Mouse (Mus musculus) forebrain, postnatal 0 days (tissue): ENCODE data around the gene Lmf2. TPM values are rescaled to one million over a fixed set of nuclear protein-coding genes. Genes with fewer than 3 reads are reported as not detected.

Experiments used
- ATAC-seq: fragments of 200-750 bp; cut with Nextera tagmentation; 2 replicates; pipeline ENCODE4 v1.8.0; 2017; ENCODE audit warnings: mild to moderate bottlenecking, moderate library complexity
- DNase-seq: peaks from one replicate; pipeline ENCODE4 v3.0.0-alpha.2; 2015
- H3K27ac ChIP-seq: fragments of 300-500 bp; sonication (generic); 2 replicates; pipeline ENCODE4 v1.5.1; 2014; ENCODE audit warnings: low read depth, mild to moderate bottlenecking, antibody characterized with exemption, low read length, moderate library complexity, mixed read lengths
- H3K27me3 ChIP-seq: fragments of 300-500 bp; sonication (generic); 2 replicates; pipeline ENCODE4 v1.6.1; 2014; ENCODE audit warnings: mild to moderate bottlenecking, low read length, mixed read lengths; ENCODE audit not compliant: insufficient read depth
- H3K36me3 ChIP-seq: fragments of 300-500 bp; sonication (generic); 2 replicates; pipeline ENCODE4 v1.6.1; 2014; ENCODE audit warnings: mild to moderate bottlenecking, moderate library complexity; ENCODE audit not compliant: insufficient read depth
- H3K4me1 ChIP-seq: fragments of 300-500 bp; sonication (generic); 2 replicates; pipeline ENCODE4 v1.6.1; 2014; ENCODE audit warnings: antibody characterized with exemption; ENCODE audit not compliant: insufficient read depth
- H3K4me2 ChIP-seq: fragments of 300-500 bp; sonication (generic); 2 replicates; pipeline ENCODE4 v1.6.1; 2014; ENCODE audit warnings: low read depth, mild to moderate bottlenecking, moderate library complexity
- H3K4me3 ChIP-seq: fragments of 300-500 bp; sonication (generic); 2 replicates; pipeline ENCODE4 v1.5.1; 2014; ENCODE audit warnings: low read depth, low read length, mixed read lengths
- H3K9ac ChIP-seq: fragments of 300-500 bp; sonication (generic); 2 replicates; pipeline ENCODE4 v1.6.1; 2014; ENCODE audit warnings: mild to moderate bottlenecking
- H3K9me3 ChIP-seq: fragments of 300-500 bp; sonication (generic); 2 replicates; pipeline ENCODE4 v1.6.1; 2016; ENCODE audit warnings: low read length
- CTCF ChIP-seq: sonication (generic); IDR thresholded peaks from 2 replicates; pipeline ENCODE4 v1.5.1; 2016; ENCODE audit warnings: antibody characterized with exemption, control low read depth, low read depth
- WGBS: fragments of 180-500 bp; shearing (Covaris S2); extraction: QIAGEN DNeasy Blood & Tissue Kit; methylation state at CpG from one replicate; pipeline ENCODE4 v1.1.7; 2014; 5-methylcytosine and 5-hydroxymethylcytosine counted together
- microRNA-seq, 2 experiments: library from miRNA; unstranded; fragments of <30 nt; microRNA quantifications; one replicate each; pipeline ENCODE4; 2016
- polyA plus RNA-seq: library from polyadenylated mRNA; unstranded; fragments of >200 nt; fragmentation: Nextera tagmentation; extraction: Ambion mirVana; gene quantifications from 2 replicates; pipeline ENCODE4 v1.2.1, GENCODE M21; 2015
- total RNA-seq: library from RNA; depleted of rRNA; stranded (reverse); fragments of >200 nt; gene quantifications from 2 replicates; pipeline ENCODE4 v1.2.3, GENCODE M21; 2014; rRNA removed

The Lmf2 gene
- total and polyA plus RNA-seq, 2 experiments from 2014 or later, result 17.0 to 25.4 TPM

GRCm38 (mm10) chr15:89308406-89309139 lies 46.9 kb downstream of the Lmf2 start:
- Histone ChIP-seq H3K4me2 (no peak overlapping the region), H3K4me3 (no peak overlapping the region), H3K9ac (no peak overlapping the region), H3K4me1 (peaks cover 3% of the 10 kb centered on the region), H3K27me3 (no peaks in the 10 kb centered on the region), H3K36me3 (peaks cover 37% of the 10 kb centered on the region), H3K27ac (no peak overlapping the region), H3K9me3 (no peaks in the 10 kb centered on the region)
- ATAC-seq (no peak), DNase-seq (no peak)
- 96% methylated on average over 7 of the region's 7 CpGs for WGBS
- no peak for TF ChIP-seq CTCF

- Histone ChIP-seq H3K36me3 (peaks cover 48% of the 10 kb centered on the region), H3K9ac (no peak overlapping the region), H3K27me3 (no peaks in the 10 kb centered on the region), H3K4me1 (no peaks in the 10 kb centered on the region), H3K4me3 (no peak overlapping the region), H3K4me2 (no peak overlapping the region), H3K27ac (no peak overlapping the region), H3K9me3 (no peaks in the 10 kb centered on the region)
- DNase-seq (no peak), ATAC-seq (no peak)
- no peak for TF ChIP-seq CTCF
- WGBS, result 94% methylated on average over 13 of the region's 13 CpGs
Measured at GRCm38 (mm10) chr15:89307461-89307860, 48.0 kb downstream of the Lmf2 start.

- WGBS, result 59% methylated on average over 1 of the region's 1 CpGs
- no peak for TF ChIP-seq CTCF
Measured at GRCm38 (mm10) chr15:89305966-89306365, 49.5 kb downstream of the Lmf2 start.

More at GRCm38 (mm10) chr15:89305966-89306365, 49.5 kb downstream of the Lmf2 start:
- Histone ChIP-seq H3K4me2 (no peak overlapping the region), H3K4me1 (no peaks in the 10 kb centered on the region), H3K36me3 (peaks cover 63% of the 10 kb centered on the region), H3K4me3 (no peak overlapping the region), H3K9me3 (no peaks in the 10 kb centered on the region), H3K9ac (no peak overlapping the region), H3K27me3 (no peaks in the 10 kb centered on the region), H3K27ac (no peak overlapping the region)
- no peak for ATAC-seq
- no peak for DNase-seq

Small RNA genes lying within 50 kb of the gene (microRNA-seq; reads per million reads assigned to microRNA genes)
- 0.39 to 0.73 reads per million in 2 experiments for gene Mir6959

Other genes starting within 250 kb of the Lmf2 start
- 24.6 and 42.4 TPM in 2 replicates for gene Tubgcp6, start 232.5 kb downstream of the Lmf2 start, total RNA-seq
- 7.4 and 8.8 TPM in 2 replicates for gene Tubgcp6, start 232.5 kb downstream of the Lmf2 start, polyA plus RNA-seq
- gene Hdac10, start 227.0 kb downstream of the Lmf2 start, total RNA-seq, result 33.1 and 44.3 TPM in 2 replicates
- 27.9 and 30.1 TPM in 2 replicates for gene Hdac10, start 227.0 kb downstream of the Lmf2 start, polyA plus RNA-seq
- 1.8 and 3.4 TPM in 2 replicates for gene Mapk12, start 215.0 kb downstream of the Lmf2 start, total RNA-seq
- gene Mapk12, start 215.0 kb downstream of the Lmf2 start, polyA plus RNA-seq, result 2.0 and 2.8 TPM in 2 replicates
- 35.2 and 35.8 TPM in 2 replicates for gene Mapk11, start 206.0 kb downstream of the Lmf2 start, total RNA-seq
- gene Mapk11, start 206.0 kb downstream of the Lmf2 start, polyA plus RNA-seq, result 16.2 and 21.3 TPM in 2 replicates
- gene Plxnb2, start 174.9 kb downstream of the Lmf2 start, total RNA-seq, result 126 and 138 TPM in 2 replicates
- gene Plxnb2, start 174.9 kb downstream of the Lmf2 start, polyA plus RNA-seq, result 45.2 and 52.8 TPM in 2 replicates
- gene Dennd6b, start 159.2 kb downstream of the Lmf2 start, total RNA-seq, result 73.7 and 89.6 TPM in 2 replicates
- 43.4 and 53.3 TPM in 2 replicates for gene Dennd6b, start 159.2 kb downstream of the Lmf2 start, polyA plus RNA-seq
- 252 and 296 TPM in 2 replicates for gene Ppp6r2, start 144.1 kb downstream of the Lmf2 start, total RNA-seq
- 70.0 and 77.2 TPM in 2 replicates for gene Ppp6r2, start 144.1 kb downstream of the Lmf2 start, polyA plus RNA-seq
- gene Sbf1, start 40.3 kb downstream of the Lmf2 start, total RNA-seq, result 164 and 165 TPM in 2 replicates
- 46.2 and 60.7 TPM in 2 replicates for gene Sbf1, start 40.3 kb downstream of the Lmf2 start, polyA plus RNA-seq
- not detected in 2 replicates for gene Adm2, start 32.9 kb downstream of the Lmf2 start, total RNA-seq
- not detected in 2 replicates for gene Adm2, start 32.9 kb downstream of the Lmf2 start, polyA plus RNA-seq
- not detected in 2 replicates for gene Miox, start 21.3 kb downstream of the Lmf2 start, total RNA-seq
- not detected in 2 replicates for gene Miox, start 21.3 kb downstream of the Lmf2 start, polyA plus RNA-seq
- gene Ncaph2, start 60 bp upstream of the Lmf2 start, total RNA-seq, result 88.4 and 93.8 TPM in 2 replicates
- 94.9 and 95.1 TPM in 2 replicates for gene Ncaph2, start 60 bp upstream of the Lmf2 start, polyA plus RNA-seq
- 34.6 and 37.6 TPM in 2 replicates for gene Sco2, start 18.2 kb upstream of the Lmf2 start, total RNA-seq
- 24.0 and 24.2 TPM in 2 replicates for gene Sco2, start 18.2 kb upstream of the Lmf2 start, polyA plus RNA-seq
- gene Tymp, start 21.4 kb upstream of the Lmf2 start, total RNA-seq, result 3.7 and 5.2 TPM in 2 replicates
- gene Tymp, start 21.4 kb upstream of the Lmf2 start, polyA plus RNA-seq, result 3.5 and 4.1 TPM in 2 replicates
- 3.5 and 5.0 TPM in 2 replicates for gene Odf3b, start 23.6 kb upstream of the Lmf2 start, total RNA-seq
- 6.9 and 9.9 TPM in 2 replicates for gene Odf3b, start 23.6 kb upstream of the Lmf2 start, polyA plus RNA-seq
- 0.10 and 0.23 TPM in 2 replicates for gene Klhdc7b, start 29.3 kb upstream of the Lmf2 start, total RNA-seq
- gene Klhdc7b, start 29.3 kb upstream of the Lmf2 start, polyA plus RNA-seq, result 0.11 TPM in 1 of 2 replicates, not detected in the other
- gene Syce3, start 54.8 kb upstream of the Lmf2 start, total RNA-seq, result not detected in 2 replicates
- gene Syce3, start 54.8 kb upstream of the Lmf2 start, polyA plus RNA-seq, result 0.49 TPM in 1 of 2 replicates, not detected in the other
- gene Cpt1b, start 70.2 kb upstream of the Lmf2 start, total RNA-seq, result 5.0 TPM in 2 replicates
- 1.1 and 1.3 TPM in 2 replicates for gene Cpt1b, start 70.2 kb upstream of the Lmf2 start, polyA plus RNA-seq
- 0.90 and 1.3 TPM in 2 replicates for gene C730034F03Rik, start 73.9 kb upstream of the Lmf2 start, total RNA-seq
- 1.3 and 2.3 TPM in 2 replicates for gene C730034F03Rik, start 73.9 kb upstream of the Lmf2 start, polyA plus RNA-seq
- gene Gm44502, start 74.0 kb upstream of the Lmf2 start, total RNA-seq, result 1.7 and 1.8 TPM in 2 replicates
- not detected in 2 replicates for gene Gm44502, start 74.0 kb upstream of the Lmf2 start, polyA plus RNA-seq
- 56.9 and 59.9 TPM in 2 replicates for gene Chkb, start 74.2 kb upstream of the Lmf2 start, total RNA-seq
- 78.2 and 92.4 TPM in 2 replicates for gene Chkb, start 74.2 kb upstream of the Lmf2 start, polyA plus RNA-seq
- gene Mapk8ip2, start 98.3 kb upstream of the Lmf2 start, total RNA-seq, result 95.3 and 95.8 TPM in 2 replicates
- gene Mapk8ip2, start 98.3 kb upstream of the Lmf2 start, polyA plus RNA-seq, result 57.8 and 70.9 TPM in 2 replicates
- 24.5 and 32.4 TPM in 2 replicates for gene Arsa, start 121.8 kb upstream of the Lmf2 start, total RNA-seq
- gene Arsa, start 121.8 kb upstream of the Lmf2 start, polyA plus RNA-seq, result 25.4 and 29.0 TPM in 2 replicates
- 38.9 and 42.4 TPM in 2 replicates for gene Shank3, start 144.0 kb upstream of the Lmf2 start, total RNA-seq
- 5.9 and 10.6 TPM in 2 replicates for gene Shank3, start 144.0 kb upstream of the Lmf2 start, polyA plus RNA-seq
- 2.0 and 3.6 TPM in 2 replicates for gene Acr, start 212.7 kb upstream of the Lmf2 start, total RNA-seq
- gene Acr, start 212.7 kb upstream of the Lmf2 start, polyA plus RNA-seq, result 1.3 and 2.0 TPM in 2 replicates
- 38.6 and 51.3 TPM in 2 replicates for gene Rabl2, start 236.3 kb upstream of the Lmf2 start, total RNA-seq
- 62.4 and 62.6 TPM in 2 replicates for gene Rabl2, start 236.3 kb upstream of the Lmf2 start, polyA plus RNA-seq